10 mouse cellular contexts compared by ENCODE assay signal in the genomic region with DNA sequence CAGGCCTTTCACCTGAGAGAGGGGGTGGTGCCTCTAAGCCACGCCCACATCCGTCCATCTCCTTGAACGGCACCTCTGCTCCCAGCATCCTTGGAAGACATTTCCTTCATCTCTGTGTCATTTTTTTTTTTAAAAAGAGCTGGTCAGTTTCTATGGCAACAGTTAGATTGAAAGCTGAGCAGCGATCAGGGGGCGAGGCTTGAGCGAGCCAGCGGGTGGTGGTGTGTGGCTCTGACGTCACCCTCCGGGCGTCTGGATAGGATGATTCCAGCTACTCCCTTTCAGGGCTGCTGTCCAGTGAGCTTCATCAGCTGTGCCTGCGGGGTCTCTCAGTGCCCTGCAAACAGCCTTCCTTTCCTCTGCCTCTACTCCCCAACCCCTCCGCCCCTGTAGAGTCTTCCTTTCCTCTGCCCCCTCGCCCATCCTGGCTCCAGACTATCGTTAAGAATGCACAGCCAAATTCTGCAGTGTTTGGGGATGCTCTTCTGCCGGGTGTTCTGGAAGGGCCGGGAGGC.
DNase-seq lines count a peak whose midpoint lies in the region; ATAC-seq lines count a peak whose summit lies in the region.
"Had no signal": no experiment of that assay in that cellular context is flagged by ENCODE, and none has a peak within 500 bp of the region (broad histone marks: within the 10 kb centered on the region; RNA-seq: fewer than 3 reads in every experiment).

No protein-coding gene starts in this region.

- DNase-seq in ovary, adult 18-20 months (ENCODE audit: low spot score), result peak; percentile 50
- no peak for DNase-seq in ovary, postnatal 14 days (ENCODE audit: low spot score)
- DNase-seq in embryo, embryonic 9.5 days (ENCODE audit: extremely low spot score), result peak; percentile 63
- peak; percentile 46 to 65 for DNase-seq in heart, postnatal 14 days
- peak; percentile 70 for DNase-seq in layer of hippocampus, postnatal 25 days (ENCODE audit: extremely low spot score in 1 of 2, low spot score in 1 of 2)
- DNase-seq in mesoderm, embryonic 11.5 days (ENCODE audit: low read depth, low spot score), result peak; percentile 87
- no peak for DNase-seq in thymus, postnatal 36 days

- H3K4me3 ChIP-seq in stomach, embryonic 16.5 days (replicated peaks; ENCODE audit: low read length), result peak overlapping the region; percentile 29
- H3K4me3 ChIP-seq: megakaryocyte, embryonic 14.5 days had no signal

- intact Hi-C loops in heart, postnatal 14 days (cut with DNase I), result no loop called here

- H3K27ac ChIP-seq in stomach, embryonic 16.5 days (ENCODE audit: low read length), result peak overlapping the region; percentile 25; the same call in 1 of the 2 replicates

- H3K4me2 ChIP-seq in stomach, embryonic 16.5 days (ENCODE audit: low read depth, low read length), result peak overlapping the region; percentile 48

- peak; percentile 87 for ATAC-seq in stomach, embryonic 16.5 days (ENCODE audit: insufficient read depth, low FRiP score)
- ATAC-seq: Patski had no signal

- H3K4me1 ChIP-seq in stomach, embryonic 16.5 days (ENCODE audit: control insufficient read depth, insufficient read depth, low read length), result peaks cover 6% of the 10 kb centered on the region
- H3K4me1 ChIP-seq: megakaryocyte, embryonic 14.5 days had no signal

- peak overlapping the region; percentile 38; the same call in 1 of the 2 replicates for H3K9ac ChIP-seq in stomach, embryonic 16.5 days (ENCODE audit: low read length)

- H3K27me3 ChIP-seq in stomach, embryonic 16.5 days (ENCODE audit: control insufficient read depth, insufficient read depth, low read length), result no peaks in the 10 kb centered on the region
- H3K27me3 ChIP-seq: Patski had no signal

- WGBS in stomach, embryonic 16.5 days, result 24% methylated on average over 16 of the region's 16 CpGs

- H3K36me3 ChIP-seq in stomach, embryonic 16.5 days (ENCODE audit: control insufficient read depth, insufficient read depth, low read length), result no peaks in the 10 kb centered on the region

- no peaks in the 10 kb centered on the region for H3K9me3 ChIP-seq in stomach, embryonic 16.5 days (replicated peaks; ENCODE audit: control insufficient read depth, low read length)

Comparison
In these comparisons a context has a peak if more than half of its experiments do, and no peak if none do; other contexts are left out.
1. DNase-seq: peak in ovary, adult 18-20 months (single experiment), embryo, embryonic 9.5 days (single experiment), heart, postnatal 14 days (2 of 2), layer of hippocampus, postnatal 25 days (2 of 2) and mesoderm, embryonic 11.5 days (single experiment); none in ovary, postnatal 14 days (single experiment) and thymus, postnatal 36 days (0 of 2).